Mouse (Mus musculus): ENCODE measurements around the gene Khdc4.
A peak's percentile ranks its signal among the peaks of the same experiment; 100 is the strongest.
"Not testable (repeated sequence)": the region's sequence is repeated elsewhere in the genome, so short reads cannot be mapped to it uniquely, and the experiment has no call there.

The Khdc4 gene

DNA sequence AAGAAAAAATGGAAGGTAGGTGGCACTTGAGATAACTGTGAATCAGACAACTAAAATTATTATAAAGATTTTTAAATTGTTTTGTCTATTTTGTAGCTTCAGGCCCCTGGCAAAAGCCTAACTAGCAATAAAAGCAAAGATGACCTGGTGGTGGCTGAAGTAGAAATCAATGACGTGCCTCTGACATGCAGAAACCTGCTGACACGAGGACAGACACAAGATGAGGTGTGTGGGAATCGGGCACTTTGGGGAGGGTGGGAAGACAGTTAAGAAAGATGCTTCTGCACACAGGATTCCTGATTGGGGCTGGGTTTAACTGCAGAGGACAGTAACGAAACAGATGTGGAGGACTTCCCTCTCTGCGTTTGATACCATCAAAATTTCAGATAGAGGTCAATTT is 3.5 kb downstream of the Khdc4 start:
- no peak for DNase-seq (ENCODE audit: low read depth, low spot score)
- Histone ChIP-seq H3K36me3 (ENCODE audit: control insufficient read depth, insufficient read depth, low read length, poor library complexity, severe bottlenecking) (peaks cover 8% of the 10 kb centered on the region), H3K27me3 (ENCODE audit: control insufficient read depth, insufficient read depth, low read length, poor library complexity, severe bottlenecking) (no peaks in the 10 kb centered on the region)

DNA sequence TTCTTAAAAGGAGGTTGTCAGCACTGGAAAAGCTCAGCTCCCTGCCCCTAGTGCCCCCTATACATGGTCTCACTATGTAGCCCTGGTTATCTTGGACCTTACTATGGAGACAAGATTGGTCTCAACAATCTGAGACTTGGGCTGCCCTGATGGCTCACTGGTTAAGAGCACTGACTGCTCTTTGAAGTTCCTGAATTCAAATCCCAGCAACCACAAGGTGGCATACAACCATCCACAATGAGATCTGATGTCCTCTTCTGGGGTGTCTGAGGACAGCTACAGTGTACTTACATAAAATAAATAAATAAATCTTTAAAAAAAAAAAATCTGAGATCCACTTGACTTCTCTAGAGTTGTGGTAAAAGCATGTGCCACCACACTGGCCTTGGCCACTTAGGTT is 9.9 kb downstream of the Khdc4 start:
- H3K36me3 ChIP-seq (ENCODE audit: control insufficient read depth, insufficient read depth, low read length, poor library complexity, severe bottlenecking), result peaks cover 29% of the 10 kb centered on the region
- H3K27me3 ChIP-seq (ENCODE audit: control insufficient read depth, insufficient read depth, low read length, poor library complexity, severe bottlenecking), result no peaks in the 10 kb centered on the region
- peak; percentile 8 for DNase-seq (ENCODE audit: low read depth, low spot score)

GRCm38 (mm10) chr3:88698051-88698450 is 12.4 kb downstream of the Khdc4 start:
- H3K36me3 ChIP-seq (ENCODE audit: control insufficient read depth, insufficient read depth, low read length, poor library complexity, severe bottlenecking), result peaks cover 38% of the 10 kb centered on the region
- no peaks in the 10 kb centered on the region for H3K27me3 ChIP-seq (ENCODE audit: control insufficient read depth, insufficient read depth, low read length, poor library complexity, severe bottlenecking)
- DNase-seq (ENCODE audit: low read depth, low spot score), result no peak

DNA sequence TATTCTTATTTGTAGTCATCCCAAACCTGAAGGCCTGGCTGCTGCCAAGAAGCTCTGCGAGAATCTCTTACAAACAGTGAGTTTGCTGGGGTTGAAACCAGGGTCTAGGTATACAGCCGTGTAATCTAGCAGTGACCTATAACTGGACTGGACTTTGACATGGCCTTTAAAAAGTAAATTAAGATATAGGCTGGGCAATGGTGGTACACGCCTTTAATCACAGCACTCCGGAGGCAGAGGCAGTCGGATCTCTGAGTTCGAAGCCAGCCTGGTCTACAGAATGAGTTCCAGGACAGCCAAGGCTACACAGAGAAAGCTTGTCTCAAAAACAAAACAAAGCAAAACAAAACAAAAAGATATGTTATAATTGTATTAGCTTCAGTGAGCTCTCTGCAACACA is 13.2 kb downstream of the Khdc4 start:
- H3K27me3 ChIP-seq (ENCODE audit: control insufficient read depth, insufficient read depth, low read length, poor library complexity, severe bottlenecking), result no peaks in the 10 kb centered on the region
- DNase-seq (ENCODE audit: low read depth, low spot score), result no peak

GRCm38 (mm10) chr3:88700247-88700646 is 14.6 kb downstream of the Khdc4 start:
- no peaks in the 10 kb centered on the region for H3K27me3 ChIP-seq (ENCODE audit: control insufficient read depth, insufficient read depth, low read length, poor library complexity, severe bottlenecking)
- peaks cover 35% of the 10 kb centered on the region for H3K36me3 ChIP-seq (ENCODE audit: control insufficient read depth, insufficient read depth, low read length, poor library complexity, severe bottlenecking)
- DNase-seq (ENCODE audit: low read depth, low spot score), result no peak

More for the DNA sequence above, 13.2 kb downstream of the Khdc4 start:
- peaks cover 38% of the 10 kb centered on the region for H3K36me3 ChIP-seq (ENCODE audit: control insufficient read depth, insufficient read depth, low read length, poor library complexity, severe bottlenecking)

DNA sequence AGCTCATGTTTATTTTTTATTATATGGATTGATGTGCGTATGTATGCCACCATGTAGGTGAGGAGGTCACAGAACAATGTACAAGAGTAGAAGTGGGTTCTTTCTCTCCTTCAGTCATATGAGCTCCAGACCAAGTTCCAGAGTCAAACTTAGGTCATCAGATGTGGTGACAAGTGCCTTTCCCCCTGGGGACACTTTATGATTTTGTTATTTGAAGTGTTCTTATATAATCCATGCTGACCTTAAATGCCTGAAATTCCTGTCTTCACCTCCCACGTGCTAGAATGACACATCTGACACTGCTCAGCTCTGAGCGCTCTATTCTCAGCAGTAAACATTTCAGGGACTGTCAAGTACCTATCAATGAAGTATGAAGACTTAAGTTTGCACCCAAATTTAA is 15.6 kb downstream of the Khdc4 start:
- Histone ChIP-seq H3K36me3 (ENCODE audit: control insufficient read depth, insufficient read depth, low read length, poor library complexity, severe bottlenecking) (peaks cover 38% of the 10 kb centered on the region), H3K27me3 (ENCODE audit: control insufficient read depth, insufficient read depth, low read length, poor library complexity, severe bottlenecking) (no peaks in the 10 kb centered on the region)
- DNase-seq (ENCODE audit: low read depth, low spot score), result no peak

DNA sequence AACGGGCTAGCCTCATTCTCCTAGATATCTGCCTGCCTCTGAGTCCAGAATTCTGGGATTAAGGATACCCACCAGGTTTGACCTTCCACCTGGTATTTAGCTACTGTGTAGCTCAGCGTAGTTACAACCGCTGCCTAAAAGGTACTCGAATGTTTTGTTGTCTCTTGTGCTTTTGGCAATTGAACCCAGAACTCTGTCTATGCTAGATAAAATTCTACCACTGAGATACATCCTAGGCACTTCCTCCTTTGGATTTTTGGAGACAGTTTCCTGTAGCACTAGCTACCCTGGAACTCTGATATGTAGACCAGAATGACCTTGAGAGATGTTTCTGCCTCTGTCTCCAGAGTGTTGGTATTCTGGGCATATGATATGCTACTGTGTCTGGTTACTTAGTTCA is 28.1 kb downstream of the Khdc4 start:
- no peaks in the 10 kb centered on the region; the same call in 1 of the 2 replicates for H3K27me3 ChIP-seq (ENCODE audit: control insufficient read depth, insufficient read depth, low read length, poor library complexity, severe bottlenecking)
- no peak for DNase-seq (ENCODE audit: low read depth, low spot score)
- H3K36me3 ChIP-seq (ENCODE audit: control insufficient read depth, insufficient read depth, low read length, poor library complexity, severe bottlenecking), result peaks cover 23% of the 10 kb centered on the region

DNA sequence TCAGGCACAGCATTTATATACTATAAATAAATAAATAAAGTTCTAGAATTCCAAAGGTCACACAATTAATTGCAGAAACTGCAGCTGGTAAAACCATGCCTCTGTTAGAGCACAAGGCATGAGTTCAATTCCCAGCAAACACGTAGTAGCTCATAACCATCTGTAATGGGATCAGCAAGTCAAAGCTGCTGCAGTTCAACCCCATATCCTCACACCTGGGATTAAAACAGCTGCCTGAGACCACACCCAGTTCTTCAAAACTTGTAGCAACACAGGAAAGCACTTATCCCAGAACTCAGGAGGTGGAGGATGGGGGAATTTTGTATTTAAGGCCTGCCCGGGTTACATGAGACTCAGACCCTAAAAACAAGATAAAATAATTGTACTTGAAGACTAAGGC is 29.1 kb downstream of the Khdc4 start:
- no peak for DNase-seq (ENCODE audit: low read depth, low spot score)
- Histone ChIP-seq H3K36me3 (ENCODE audit: control insufficient read depth, insufficient read depth, low read length, poor library complexity, severe bottlenecking) (peaks cover 20% of the 10 kb centered on the region), H3K27me3 (ENCODE audit: control insufficient read depth, insufficient read depth, low read length, poor library complexity, severe bottlenecking) (no peaks in the 10 kb centered on the region; the same call in 1 of the 2 replicates)

GRCm38 (mm10) chr3:88715716-88716115 is 30.1 kb downstream of the Khdc4 start:
- not testable (repeated sequence) for H3K27me3 ChIP-seq (ENCODE audit: control insufficient read depth, insufficient read depth, low read length, poor library complexity, severe bottlenecking); DNase-seq (ENCODE audit: low read depth, low spot score)
- peaks cover 16% of the 10 kb centered on the region for H3K36me3 ChIP-seq (ENCODE audit: control insufficient read depth, insufficient read depth, low read length, poor library complexity, severe bottlenecking)

DNA sequence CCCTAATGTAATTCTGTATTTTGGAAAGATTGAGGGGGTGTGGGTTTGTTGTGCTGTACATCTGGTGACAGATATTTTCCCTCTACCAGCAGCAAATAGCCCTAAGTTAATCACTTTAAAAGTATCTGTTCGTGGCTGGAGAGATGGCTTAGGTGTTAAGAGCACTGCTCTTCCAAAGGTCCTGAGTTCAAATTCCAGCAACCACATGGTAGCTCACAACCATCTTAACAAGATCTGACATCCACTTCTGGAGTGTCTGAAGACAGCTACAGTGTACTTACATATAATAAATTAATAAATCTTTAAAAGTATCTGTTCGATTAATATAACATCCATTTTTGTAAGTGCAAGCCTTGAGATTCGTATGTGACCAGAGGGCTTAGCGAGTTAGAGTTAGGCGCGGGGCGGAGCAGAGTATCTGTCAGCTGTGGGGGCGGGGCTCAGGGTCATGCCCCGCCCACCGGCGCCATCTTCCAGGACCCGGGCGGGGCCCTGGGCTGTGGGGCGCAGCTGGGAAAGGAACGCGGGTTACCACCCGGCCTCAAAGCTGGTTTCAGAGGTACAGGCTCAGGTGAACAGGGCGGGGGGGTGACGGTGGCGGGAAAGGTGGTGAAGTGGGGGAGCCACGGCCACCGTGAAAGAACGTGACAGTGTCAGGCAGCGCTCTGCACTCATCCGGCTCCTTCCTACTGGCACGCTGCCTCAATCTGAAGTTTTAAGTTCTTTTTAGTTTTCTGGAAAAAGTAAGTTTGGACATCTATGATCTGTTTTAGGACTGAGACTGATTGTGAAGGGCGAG is 31.0 kb downstream of the Khdc4 start, which contains the start of gene Rit1:
Gene Rit1, plus strand, starts transcription at position 440 of the 799 bp plus-strand sequence.
- no peaks in the 10 kb centered on the region; the same call in 1 of the 2 replicates for H3K27me3 ChIP-seq (ENCODE audit: control insufficient read depth, insufficient read depth, low read length, poor library complexity, severe bottlenecking)
- peaks cover 9% of the 10 kb centered on the region; the same call in 1 of the 2 replicates for H3K36me3 ChIP-seq (ENCODE audit: control insufficient read depth, insufficient read depth, low read length, poor library complexity, severe bottlenecking)
- DNase-seq (ENCODE audit: low read depth, low spot score), result peak; percentile 89

- DNase-seq (ENCODE audit: low read depth, low spot score), result no peak
- Histone ChIP-seq H3K27me3 (ENCODE audit: control insufficient read depth, insufficient read depth, low read length, poor library complexity, severe bottlenecking) (no peaks in the 10 kb centered on the region; the same call in 1 of the 2 replicates), H3K36me3 (ENCODE audit: control insufficient read depth, insufficient read depth, low read length, poor library complexity, severe bottlenecking) (peaks cover 10% of the 10 kb centered on the region; the same call in 1 of the 2 replicates)
Observed at GRCm38 (mm10) chr3:88717198-88717798, 31.7 kb downstream of the Khdc4 start.

DNA sequence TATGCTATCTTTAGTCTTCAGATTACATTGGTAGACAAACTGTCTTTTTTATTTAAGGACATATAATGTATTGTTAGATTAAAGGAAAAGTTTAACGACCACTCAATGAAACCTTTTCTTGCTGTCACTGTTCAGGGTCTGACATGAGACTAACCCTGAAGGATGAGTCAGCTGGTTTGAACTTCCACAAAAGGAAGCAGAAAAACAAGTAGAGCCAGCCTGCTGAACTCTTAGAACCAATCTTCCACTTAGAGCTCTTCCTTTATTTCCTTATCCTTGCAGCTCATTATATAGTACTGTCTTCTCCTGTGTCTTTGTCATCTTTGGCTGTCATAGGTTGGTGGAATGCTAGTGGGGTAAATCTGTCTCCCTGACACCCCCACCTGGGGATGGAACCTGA is 32.2 kb downstream of the Khdc4 start:
- Histone ChIP-seq H3K36me3 (ENCODE audit: control insufficient read depth, insufficient read depth, low read length, poor library complexity, severe bottlenecking) (peaks cover 8% of the 10 kb centered on the region; the same call in 1 of the 2 replicates), H3K27me3 (ENCODE audit: control insufficient read depth, insufficient read depth, low read length, poor library complexity, severe bottlenecking) (no peaks in the 10 kb centered on the region; the same call in 1 of the 2 replicates)
- DNase-seq (ENCODE audit: low read depth, low spot score), result no peak

DNA sequence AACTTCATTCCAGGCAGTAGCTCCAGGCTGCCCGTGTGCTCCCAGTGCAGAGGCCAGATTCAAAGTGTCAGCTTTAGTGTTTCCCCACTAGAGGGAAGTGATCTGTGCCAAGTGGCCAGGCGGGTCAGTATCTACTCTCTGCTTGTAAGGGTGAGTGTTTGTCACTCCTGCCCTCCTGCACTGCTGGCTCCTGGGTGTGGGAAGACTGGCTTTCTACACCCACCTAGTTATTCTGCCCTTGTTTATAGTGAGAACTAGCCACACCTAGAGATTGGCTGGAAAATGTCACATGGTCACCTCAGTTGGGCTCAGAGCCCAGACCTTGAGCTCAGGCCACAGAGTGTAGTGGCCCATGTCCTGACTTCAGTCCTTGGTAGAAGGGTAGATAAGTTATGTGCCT is 33.5 kb downstream of the Khdc4 start:
- 0 out of 2 replicates have a peak, but pooled peaks cover 5% of the 10 kb centered on the region for H3K36me3 ChIP-seq (ENCODE audit: control insufficient read depth, insufficient read depth, low read length, poor library complexity, severe bottlenecking)
- DNase-seq (ENCODE audit: low read depth, low spot score), result no peak
- H3K27me3 ChIP-seq (ENCODE audit: control insufficient read depth, insufficient read depth, low read length, poor library complexity, severe bottlenecking), result no peaks in the 10 kb centered on the region

DNA sequence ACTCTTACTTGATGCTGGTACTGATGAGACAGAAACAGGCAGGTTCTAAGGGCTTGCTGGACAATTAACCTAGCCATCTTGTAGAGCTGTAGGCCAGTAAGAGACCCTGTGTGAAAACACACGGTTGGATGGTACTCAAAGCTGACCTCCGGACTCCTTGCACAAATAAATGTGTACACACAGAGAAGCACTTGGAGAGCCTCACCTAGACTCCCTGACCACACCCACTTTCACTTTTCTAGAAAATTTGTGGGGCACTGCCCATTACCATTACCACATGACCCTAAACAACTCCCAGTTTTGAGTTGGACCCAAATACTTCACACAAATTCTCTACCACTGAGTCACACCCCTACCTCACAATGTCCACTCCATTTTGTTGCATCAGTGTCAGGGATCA is 51.0 kb downstream of the Khdc4 start:
- DNase-seq (ENCODE audit: low read depth, low spot score), result no peak
- H3K36me3 ChIP-seq (ENCODE audit: control insufficient read depth, insufficient read depth, low read length, poor library complexity, severe bottlenecking), result no peaks in the 10 kb centered on the region
- no peaks in the 10 kb centered on the region for H3K27me3 ChIP-seq (ENCODE audit: control insufficient read depth, insufficient read depth, low read length, poor library complexity, severe bottlenecking)

- no peaks in the 10 kb centered on the region for H3K36me3 ChIP-seq (ENCODE audit: control insufficient read depth, insufficient read depth, low read length, poor library complexity, severe bottlenecking)
- no peaks in the 10 kb centered on the region for H3K27me3 ChIP-seq (ENCODE audit: control insufficient read depth, insufficient read depth, low read length, poor library complexity, severe bottlenecking)
- peak; percentile 79 for DNase-seq (ENCODE audit: low read depth, low spot score)
Observed at GRCm38 (mm10) chr3:88738641-88739040, 53.0 kb downstream of the Khdc4 start.
